Mouse (Mus musculus): ENCODE measurements around the gene Vezt. TPM values are rescaled to one million over a fixed set of nuclear protein-coding genes. Genes with fewer than 3 reads are reported as not detected.

The Vezt gene
- total and polyA plus RNA-seq, 3 experiments: 4.6 to 22.1 (median 20.9) TPM

DNA sequence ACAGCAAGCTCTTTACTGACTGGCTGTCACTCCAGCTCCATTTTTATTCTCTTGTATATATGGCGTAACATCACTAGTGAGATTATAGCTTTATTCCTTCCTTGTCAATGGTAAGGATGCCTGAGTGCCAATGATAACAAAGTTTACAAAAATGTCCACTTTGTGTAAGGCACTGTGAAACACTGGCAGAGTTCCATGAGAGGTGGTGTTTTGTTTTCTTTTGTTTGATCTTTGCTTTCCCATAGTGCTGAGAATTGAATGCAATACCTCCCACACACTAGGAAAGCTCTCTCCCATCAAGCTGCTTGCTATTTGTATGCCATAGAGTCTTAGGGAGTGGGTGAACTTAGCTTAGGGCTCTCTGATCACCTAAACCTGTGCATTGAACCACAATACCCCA is 122.7 kb downstream of the Vezt start:
- no peak for DNase-seq

DNA sequence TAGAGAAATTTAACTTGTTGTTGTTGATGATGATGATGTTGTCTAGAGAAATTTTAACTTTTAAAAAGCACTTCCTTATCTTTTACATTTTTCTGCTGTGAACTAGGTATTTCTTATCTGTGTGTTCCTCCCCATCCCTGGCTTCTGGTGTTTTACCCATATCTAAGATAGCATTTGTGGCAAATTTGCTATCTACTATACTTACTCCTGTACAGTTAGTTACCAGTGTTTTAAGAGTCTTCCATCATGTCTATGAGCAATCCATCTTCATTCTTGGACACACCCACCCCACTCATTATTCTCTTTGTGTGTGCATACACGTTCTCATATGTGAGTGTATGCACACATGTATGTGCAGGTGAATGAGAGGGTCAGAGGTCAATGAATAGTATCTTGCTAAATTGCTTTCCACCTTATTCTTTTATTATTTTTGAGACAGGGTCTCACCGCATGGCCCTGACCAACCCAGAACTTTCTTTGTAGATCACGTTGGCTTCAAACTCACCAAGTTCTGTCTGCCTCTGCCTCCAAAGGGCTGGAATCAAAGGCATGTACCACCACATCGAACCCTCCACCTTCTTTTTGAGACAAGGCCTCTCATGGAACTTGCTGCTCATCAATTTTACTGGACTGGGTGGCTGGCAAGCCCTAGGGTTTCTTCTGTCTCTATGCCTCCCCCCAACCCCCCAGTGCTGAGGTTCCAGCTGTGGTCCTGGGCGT is 123.3 kb downstream of the Vezt start:
- no peak for DNase-seq

DNA sequence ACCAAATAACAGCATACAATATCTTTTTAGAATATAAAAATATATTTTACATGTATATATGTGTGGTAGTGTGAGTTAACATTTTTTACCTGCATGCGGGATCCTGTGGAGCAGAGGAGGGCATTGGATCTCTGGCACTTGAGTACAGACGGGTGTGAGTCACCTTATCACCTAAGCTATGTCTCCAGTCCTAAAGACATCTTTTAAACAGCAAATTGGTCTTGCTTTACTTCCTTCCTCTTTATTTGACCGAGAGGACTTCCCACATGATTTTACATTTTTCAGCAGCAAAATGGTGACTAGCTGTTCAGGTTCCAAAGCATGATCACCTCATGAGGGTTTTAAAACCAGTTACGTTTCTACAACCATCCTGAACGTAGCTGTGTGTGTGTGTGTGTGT is 124.3 kb downstream of the Vezt start:
- DNase-seq: no peak

DNA sequence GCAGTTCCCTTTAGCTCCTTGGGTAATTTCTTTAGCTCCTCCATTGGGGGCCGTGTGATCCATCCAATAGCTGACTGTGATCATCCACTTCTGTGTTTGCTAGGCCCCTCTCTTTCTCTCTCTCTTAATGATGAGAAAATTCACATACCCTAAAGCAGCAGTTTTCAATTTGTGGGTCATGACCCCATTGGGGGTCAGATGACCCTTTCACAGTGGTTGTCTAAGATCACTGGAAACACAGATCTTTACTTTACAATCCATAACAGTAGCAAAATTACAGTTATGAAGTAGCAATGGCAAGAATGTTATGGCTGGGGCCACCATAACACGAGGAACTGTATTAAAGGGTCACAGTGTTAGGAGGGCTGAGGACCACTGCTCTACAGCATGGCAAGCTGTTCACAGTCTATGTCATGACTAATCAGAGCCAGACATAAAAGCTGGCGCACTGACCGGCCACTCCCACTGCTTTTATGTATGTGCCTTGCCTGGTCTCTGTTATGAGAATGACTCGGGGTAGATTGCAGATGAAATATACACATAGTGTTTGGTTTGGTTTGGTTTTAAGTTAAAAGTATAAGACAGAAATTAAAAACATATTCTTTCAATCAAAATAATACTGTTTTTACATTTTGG is 125.7 kb downstream of the Vezt start:
- no peak for DNase-seq

DNA sequence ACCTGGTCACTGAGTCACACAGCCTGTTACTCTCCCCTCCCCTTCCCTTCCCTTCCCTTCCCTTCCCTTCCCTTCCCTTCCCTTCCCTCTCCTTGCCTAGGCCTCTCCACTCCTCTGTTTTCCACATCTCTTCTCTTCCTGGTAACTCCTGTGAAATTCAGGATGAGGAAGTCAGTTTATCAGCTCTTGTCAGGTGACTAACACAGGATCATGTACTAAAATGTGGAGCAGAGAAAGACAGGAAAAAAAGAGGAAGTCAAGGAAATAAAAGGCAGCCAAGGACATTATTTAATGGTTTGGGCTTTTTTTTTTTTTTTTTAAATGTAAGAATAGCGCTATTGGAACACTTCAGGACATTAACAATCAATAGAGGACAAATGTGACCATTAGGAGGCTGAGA is 126.6 kb downstream of the Vezt start:
- DNase-seq: no peak

DNA sequence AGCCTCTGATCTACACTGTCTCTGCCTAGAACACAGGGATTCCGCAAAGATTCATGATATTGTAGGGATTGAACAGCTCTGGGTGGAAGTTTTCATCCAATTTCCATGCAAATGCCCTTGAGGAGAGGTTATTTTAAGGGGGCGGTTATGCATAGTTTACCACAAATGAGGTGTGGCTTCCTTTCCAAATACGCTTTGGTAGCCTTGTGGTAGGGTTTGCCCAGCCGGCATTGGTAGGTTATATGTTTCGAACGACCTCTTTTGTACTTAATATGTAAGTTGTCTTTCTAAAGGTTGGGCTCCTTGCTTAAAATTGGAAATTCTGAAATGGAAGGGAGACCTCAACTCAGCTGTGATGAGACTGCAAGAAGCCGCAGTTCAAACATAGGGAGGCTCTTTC is 127.1 kb downstream of the Vezt start:
- no peak for DNase-seq

DNA sequence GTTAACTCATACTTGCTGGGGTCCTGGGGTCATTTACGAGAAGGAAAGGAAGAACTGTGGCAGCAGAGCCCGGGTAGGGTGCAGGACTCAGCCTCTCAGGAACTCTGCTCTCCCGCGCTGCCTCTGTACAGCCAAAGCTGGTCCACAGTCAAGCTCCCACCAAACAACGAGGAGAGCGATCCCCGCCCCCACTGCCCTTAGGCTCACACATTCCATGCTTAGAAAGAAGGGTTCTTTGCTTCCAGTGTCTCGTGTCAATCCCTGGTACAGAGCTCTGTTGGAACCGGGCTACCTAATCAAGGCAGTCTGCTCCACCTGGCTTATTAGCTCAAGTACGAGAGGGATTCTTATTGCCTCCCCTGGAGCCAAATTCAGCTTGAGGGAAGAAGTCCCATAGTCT is 128.2 kb downstream of the Vezt start:
- no peak for DNase-seq

DNA sequence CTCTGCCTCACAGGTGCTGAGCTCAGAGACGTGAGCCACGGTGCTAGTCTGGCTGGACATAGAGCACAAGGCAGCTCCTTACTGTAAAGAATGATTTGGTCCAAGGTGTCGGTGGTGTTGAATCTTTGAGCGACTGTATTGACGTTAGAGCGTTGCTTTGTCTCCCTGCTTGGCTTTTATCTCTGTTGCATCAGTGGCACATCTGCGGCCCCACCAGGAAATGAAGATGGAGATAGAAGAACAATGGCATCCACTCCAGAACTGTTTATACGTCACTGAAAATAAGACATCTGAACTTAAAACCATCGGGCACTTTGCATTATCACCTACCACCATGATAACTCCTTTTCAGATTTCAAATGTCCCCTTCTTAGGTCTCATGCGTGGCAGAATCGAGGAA is 135.7 kb downstream of the Vezt start:
- no peak for DNase-seq

DNA sequence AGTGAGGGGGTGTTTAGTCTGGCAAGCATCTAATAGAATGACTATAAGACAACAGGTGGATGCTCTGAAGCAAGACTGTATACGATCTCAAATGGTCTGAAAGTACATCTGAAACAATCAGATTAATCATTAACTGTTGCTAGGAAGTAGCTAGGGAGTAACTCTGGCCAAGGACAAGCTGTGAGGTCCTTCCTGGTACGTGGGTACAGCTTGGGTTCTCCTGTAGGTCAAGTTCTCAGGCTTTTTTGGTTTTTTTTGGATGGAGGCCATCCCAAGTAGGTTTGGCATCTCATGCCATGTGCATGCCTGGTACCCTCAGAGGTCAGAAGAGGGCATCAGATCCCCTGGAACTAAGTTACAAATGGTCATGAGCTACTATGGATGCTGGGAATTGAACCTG is 136.3 kb downstream of the Vezt start:
- DNase-seq: no peak

DNA sequence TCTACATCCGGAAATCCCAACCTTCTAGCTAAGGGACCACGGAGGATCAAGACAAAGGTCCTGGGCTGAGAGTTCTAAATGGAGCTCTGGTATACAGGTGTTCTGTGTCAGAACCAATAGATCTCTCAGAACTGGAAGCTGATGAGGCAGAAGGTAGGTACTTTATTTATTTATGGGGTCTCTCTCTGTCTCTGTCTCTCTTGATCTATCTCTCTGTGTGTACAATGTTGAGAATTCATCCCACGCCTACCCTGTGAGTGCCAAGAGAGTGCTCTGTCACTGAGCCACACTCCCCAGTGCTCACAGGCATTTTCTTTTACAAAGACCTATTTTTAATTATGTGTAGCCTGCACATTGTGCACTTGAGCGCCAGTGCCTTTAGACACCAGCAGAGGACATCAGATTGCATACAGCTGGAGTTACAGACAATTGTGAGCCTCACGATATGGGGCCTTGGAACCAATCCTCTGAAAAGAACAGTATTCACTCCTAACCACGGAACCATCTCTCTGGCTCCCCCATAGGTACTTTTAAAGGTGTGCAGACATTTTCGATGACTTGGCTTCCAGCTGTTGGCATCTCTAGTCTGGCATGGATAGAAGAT is 138.5 kb downstream of the Vezt start, which contains the start of gene Metap2:
Metap2 (minus strand) TSS at position 51 of the 604 bp plus-strand sequence.
- DNase-seq: no peak

DNA sequence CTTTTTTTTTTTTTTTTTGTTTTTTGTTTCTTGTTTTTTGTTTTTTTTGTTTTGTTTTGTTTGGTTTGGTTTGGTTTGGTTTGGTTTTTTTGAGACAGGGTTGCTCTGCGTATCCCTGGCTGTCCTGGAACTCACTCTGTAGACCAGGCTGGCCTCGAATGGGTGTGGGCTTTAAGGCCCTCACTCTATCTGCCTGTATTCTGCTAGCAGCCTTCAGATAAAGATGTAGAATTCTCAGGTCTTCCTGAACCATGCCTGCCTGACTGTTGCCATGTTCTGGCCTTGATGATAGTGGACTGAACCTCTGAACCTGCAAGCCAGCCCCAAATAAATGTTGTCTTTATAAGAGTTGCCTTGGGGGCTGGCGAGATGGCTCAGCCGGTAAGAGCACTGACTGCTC is 143.1 kb downstream of the Vezt start:
- no peak for DNase-seq

DNA sequence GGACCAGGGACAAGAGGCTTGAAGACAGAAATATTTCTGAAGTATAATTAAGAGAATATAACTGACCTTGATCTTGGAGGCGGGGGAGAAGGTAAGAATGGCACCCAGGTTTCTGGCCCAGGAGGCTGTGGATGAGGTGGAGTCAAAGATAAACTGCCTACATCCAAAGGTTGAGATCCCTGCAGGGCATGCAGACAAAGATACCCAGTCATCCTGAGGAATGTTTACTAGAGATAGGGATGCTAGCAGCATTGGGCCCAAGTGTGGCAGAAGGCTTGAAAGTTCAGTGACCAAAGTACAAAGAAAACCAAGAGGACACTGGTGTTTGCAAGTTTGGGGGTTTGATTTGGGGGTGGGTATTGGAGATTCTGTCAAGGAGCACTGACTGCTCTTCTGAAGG is 144.6 kb downstream of the Vezt start:
- no peak for DNase-seq

DNA sequence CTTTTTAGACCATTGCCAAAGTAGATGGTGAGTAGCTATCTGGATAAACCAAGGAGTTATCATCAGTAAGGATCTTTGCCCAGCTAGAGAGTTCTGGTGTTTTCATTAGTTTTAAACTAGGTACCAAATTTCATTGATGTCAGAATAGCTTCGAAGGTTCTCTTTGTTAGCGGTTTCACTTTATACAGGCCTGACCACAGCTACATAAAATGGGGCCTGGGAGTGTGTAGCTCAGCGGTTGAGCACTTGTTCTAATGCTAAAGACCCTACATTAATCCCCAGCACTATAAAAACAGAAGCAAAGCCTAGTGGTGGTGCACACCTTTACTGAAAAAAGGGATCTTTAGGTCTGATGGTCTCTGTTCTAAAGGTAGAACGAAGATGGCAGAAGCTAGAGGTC is 145.1 kb downstream of the Vezt start:
- DNase-seq: no peak

DNA sequence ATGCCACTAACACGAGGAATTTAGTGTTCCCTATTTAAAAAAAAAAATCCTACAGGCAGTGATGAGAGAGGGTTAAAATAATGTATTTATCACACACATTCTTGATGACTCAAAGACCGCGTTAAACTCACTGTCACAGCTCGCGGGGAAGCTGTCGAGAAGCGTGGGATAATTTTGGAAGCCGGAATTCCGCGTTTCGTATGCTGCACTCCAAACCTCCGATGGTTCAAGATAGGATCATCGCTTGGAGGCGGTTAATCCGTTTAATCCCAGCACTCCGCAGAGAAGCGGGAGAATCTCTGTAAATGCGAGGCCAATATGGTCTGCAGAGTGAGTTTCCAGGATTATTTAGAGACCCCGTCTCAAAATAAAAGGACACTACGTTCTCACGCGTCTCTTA is 145.6 kb downstream of the Vezt start:
- no peak for DNase-seq

DNA sequence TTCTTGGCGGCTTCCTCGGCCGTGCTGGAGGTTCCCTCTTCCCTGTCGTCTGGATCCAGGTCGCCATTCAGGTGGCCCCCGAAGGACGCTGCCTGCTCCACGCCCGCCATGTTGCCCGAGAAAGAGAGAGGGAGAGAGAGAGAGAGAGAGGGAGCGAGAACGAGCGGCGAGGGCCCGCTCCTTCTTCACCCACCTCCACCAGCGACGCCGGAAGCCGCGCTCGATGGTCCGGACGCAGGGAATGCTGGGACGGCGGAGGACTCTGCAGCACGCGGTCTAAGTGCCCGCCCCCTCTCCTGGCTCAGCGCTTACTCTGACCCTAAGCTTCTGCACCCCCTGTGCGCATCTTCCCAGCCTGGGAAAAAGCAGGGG is 146.1 kb downstream of the Vezt start:
- DNase-seq: peak; percentile 94

Small RNA genes within 50 kb of the gene (microRNA-seq; reads per million reads assigned to microRNA genes)
- gene Mir331: 28.9 to 40.8 reads per million in 2 experiments

Other genes starting within 250 kb of the Vezt start
- gene Usp44, start 204.3 kb downstream of the Vezt start, total RNA-seq (2021): not detected
- not detected in 2 replicates for gene Usp44, start 204.3 kb downstream of the Vezt start, polyA plus RNA-seq (2012; rRNA removed)
- gene Metap2, start 138.7 kb downstream of the Vezt start, total RNA-seq (2021): 100 to 1,000 TPM; 156 to 171 TPM
- gene Metap2, start 138.7 kb downstream of the Vezt start, polyA plus RNA-seq (2012; rRNA removed): 24.1 and 36.3 TPM in 2 replicates
- 1 to 10 TPM; 4.5 to 5.6 TPM for gene Fgd6, start 184 bp upstream of the Vezt start, total RNA-seq (2021)
- 0.64 and 0.80 TPM in 2 replicates for gene Fgd6, start 184 bp upstream of the Vezt start, polyA plus RNA-seq (2012; rRNA removed)
- 10 to 100 TPM; 11.7 to 13.7 TPM for gene Nr2c1, start 112.2 kb upstream of the Vezt start, total RNA-seq (2021)
- gene Nr2c1, start 112.2 kb upstream of the Vezt start, polyA plus RNA-seq (2012; rRNA removed): 2.5 and 2.7 TPM in 2 replicates
- gene Ndufa12, start 162.9 kb upstream of the Vezt start, total RNA-seq (2021): 100 to 1,000 TPM; 406 to 525 TPM
- gene Ndufa12, start 162.9 kb upstream of the Vezt start, polyA plus RNA-seq (2012; rRNA removed): 18.2 and 24.4 TPM in 2 replicates